Mouse (Mus musculus) kidney, adult 2 months (tissue): Measurements from ENCODE around the gene Ptk7.

Experiments
- CTCF ChIP-seq: fragments of 200-500 bp; conservative IDR thresholded peaks from 2 replicates; pipeline ENCODE4 v1.5.1; 2011; ENCODE audit warnings: low read depth, mild to moderate bottlenecking, control low read depth, low read length, moderate library complexity, mixed read lengths; ENCODE audit not compliant: insufficient read depth, insufficient read length
- POLR2A ChIP-seq: fragments of 200-500 bp; IDR thresholded peaks from one replicate; pipeline ENCODE4 v1.6.1; 2011; ENCODE audit warnings: low read depth, low read length, control low read depth

DNA sequence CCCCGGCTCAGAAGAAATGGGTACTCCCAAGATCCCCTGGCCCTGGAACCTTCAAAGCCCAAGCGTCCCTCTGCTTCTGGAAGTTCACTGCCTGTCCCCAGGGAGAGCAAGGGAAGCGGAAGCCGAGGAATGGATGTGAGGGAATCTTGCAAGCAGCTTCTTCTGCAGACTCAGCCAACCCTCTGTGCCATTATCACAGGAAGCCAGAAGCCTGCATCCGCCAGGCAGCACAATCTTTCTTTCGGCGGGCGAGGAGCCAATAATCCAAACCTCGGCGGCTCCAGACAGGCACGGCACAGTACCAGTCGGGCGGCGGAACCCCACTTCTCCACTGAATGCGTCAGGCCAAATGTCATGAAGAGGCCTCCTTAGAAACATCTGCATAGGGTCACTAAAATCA, 8.0 kb downstream of the Ptk7 start:
- TF ChIP-seq POLR2A (no peak), CTCF (no peak)
